Mouse (Mus musculus) urinary bladder, postnatal 36 days (tissue): ENCODE results near the gene Camp.

Source experiments
- DNase-seq, 2 experiments: peaks; one replicate each; pipeline ENCODE4 v3.0.0; 2022; ENCODE audit warnings: low spot score in 2 of 2, mixed read lengths in 1 of 2

Camp gene

GRCm38 (mm10) chr9:109849312-109849758, at the start of gene Camp:
Camp (minus strand) TSS chr9:109849617.
- peak in 1 of 2 experiments; percentile 76 for DNase-seq

GRCm38 (mm10) chr9:109898027-109898426, 48.6 kb upstream of the Camp start:
- no peak for DNase-seq

- DNase-seq: no peak
Observed at GRCm38 (mm10) chr9:109896253-109897150, 47.1 kb upstream of the Camp start.

GRCm38 (mm10) chr9:109895593-109895992, 46.2 kb upstream of the Camp start:
- DNase-seq: peak in 1 of 2 experiments; percentile 31

- DNase-seq: peak; percentile 59 to 68
Observed at GRCm38 (mm10) chr9:109894413-109895090, 45.1 kb upstream of the Camp start.

GRCm38 (mm10) chr9:109892651-109893250, 43.3 kb upstream of the Camp start:
- peak in 1 of 2 experiments; percentile 65 for DNase-seq

GRCm38 (mm10) chr9:109891501-109891900, 42.1 kb upstream of the Camp start:
- no peak for DNase-seq

GRCm38 (mm10) chr9:109887321-109887720, 37.9 kb upstream of the Camp start:
- no peak for DNase-seq

- no peak for DNase-seq
Observed at GRCm38 (mm10) chr9:109886259-109886658, 36.8 kb upstream of the Camp start.

- DNase-seq: no peak
Observed at GRCm38 (mm10) chr9:109879305-109879704, 29.9 kb upstream of the Camp start.

GRCm38 (mm10) chr9:109877666-109878065, 28.2 kb upstream of the Camp start:
- DNase-seq: no peak

GRCm38 (mm10) chr9:109876756-109877155, 27.3 kb upstream of the Camp start:
- peak in 1 of 2 experiments; percentile 51 for DNase-seq

GRCm38 (mm10) chr9:109875695-109876601, 26.5 kb upstream of the Camp start:
- peak; percentile 25 to 64 for DNase-seq

GRCm38 (mm10) chr9:109874797-109875691, 25.6 kb upstream of the Camp start, which contains the start of gene Cdc25a:
Cdc25a (plus strand) TSS chr9:109875579.
- peak; percentile 97 to 98 for DNase-seq

- DNase-seq: no peak
Observed at GRCm38 (mm10) chr9:109870983-109871572, 21.7 kb upstream of the Camp start.

GRCm38 (mm10) chr9:109866218-109866617, 16.8 kb upstream of the Camp start:
- peak in 1 of 2 experiments; percentile 12 for DNase-seq

GRCm38 (mm10) chr9:109863085-109863484, 13.7 kb upstream of the Camp start:
- DNase-seq: no peak

- peak; percentile 73 to 78 for DNase-seq
Observed at GRCm38 (mm10) chr9:109862397-109863044, 13.1 kb upstream of the Camp start.

GRCm38 (mm10) chr9:109855947-109856346, 6.5 kb upstream of the Camp start:
- DNase-seq: no peak
